Mouse (Mus musculus): ENCODE measurements around the gene Slc7a11.

The Slc7a11 gene

GRCm38 (mm10) chr3:50224390-50225114 is 218.9 kb downstream of the Slc7a11 start:
- intact Hi-C loops (cut with DNase I): no loop called here

DNA sequence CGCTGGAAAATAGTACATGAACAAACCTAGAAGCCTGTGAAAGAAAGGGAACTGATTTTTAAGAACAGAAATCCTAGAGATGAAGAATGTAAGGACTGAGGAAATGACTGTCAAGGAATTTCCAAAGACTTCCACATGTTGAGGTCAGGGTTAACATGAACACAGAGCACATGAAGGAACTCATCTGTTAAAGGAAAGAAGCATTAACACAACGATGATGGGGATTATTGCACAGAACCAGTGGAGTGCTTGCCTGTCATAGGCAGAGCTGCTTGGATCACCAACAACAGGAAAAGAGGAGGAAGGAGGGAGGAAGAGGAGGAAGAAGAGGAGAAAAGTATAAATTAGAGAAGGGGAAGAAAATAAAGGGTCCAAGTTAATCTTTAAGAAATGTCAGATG is 223.0 kb downstream of the Slc7a11 start:
- intact Hi-C loops (cut with DNase I): no loop called here

GRCm38 (mm10) chr3:50186369-50186768 is 257.0 kb downstream of the Slc7a11 start:
- intact Hi-C loops (cut with DNase I): no loop called here

- intact Hi-C loops (cut with DNase I): no loop called here
These were observed 257.5 kb downstream of the Slc7a11 start for GRCm38 (mm10) chr3:50185879-50186278.

GRCm38 (mm10) chr3:50160756-50161155 is 282.7 kb downstream of the Slc7a11 start:
- intact Hi-C loops (cut with DNase I): no loop called here

DNA sequence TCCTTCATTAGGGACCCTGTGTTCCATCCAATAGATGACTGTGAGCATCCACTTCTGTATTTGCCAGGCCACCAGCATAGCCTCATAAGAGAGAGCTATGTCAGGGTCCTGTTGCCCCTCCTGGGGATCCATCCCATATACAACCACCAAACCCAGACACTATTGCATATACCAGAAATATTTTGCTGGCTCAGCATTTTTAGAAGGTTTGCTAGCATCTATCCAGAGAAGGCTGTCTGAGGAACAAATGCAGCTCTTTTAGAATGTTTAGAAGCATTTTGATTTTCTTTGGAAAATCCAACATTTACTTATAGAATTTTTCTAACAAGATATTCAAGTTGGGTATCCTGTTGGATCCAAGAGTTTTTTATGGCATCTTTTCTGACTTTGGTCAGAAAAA is 299.3 kb downstream of the Slc7a11 start:
- intact Hi-C loops (cut with DNase I): no loop called here

DNA sequence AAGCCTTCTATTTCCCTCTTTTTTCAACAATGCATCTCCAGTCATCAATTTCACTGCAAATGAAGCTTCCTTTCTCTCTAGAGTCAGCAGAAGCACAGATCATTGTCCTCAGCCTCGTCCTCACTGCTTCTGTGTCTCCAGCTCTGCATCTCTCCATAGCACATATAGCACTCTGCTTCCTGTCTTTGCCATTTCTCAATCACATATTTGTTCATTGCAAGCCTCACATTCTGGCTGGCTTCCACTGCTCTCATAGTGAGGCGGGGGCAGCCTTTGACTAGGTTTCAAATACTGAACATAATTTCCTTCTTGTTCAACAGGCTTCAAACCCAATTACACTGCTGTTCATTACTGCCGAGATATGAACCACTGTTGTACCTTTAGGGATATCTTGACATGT is 305.1 kb downstream of the Slc7a11 start:
- intact Hi-C loops (cut with DNase I): no loop called here

DNA sequence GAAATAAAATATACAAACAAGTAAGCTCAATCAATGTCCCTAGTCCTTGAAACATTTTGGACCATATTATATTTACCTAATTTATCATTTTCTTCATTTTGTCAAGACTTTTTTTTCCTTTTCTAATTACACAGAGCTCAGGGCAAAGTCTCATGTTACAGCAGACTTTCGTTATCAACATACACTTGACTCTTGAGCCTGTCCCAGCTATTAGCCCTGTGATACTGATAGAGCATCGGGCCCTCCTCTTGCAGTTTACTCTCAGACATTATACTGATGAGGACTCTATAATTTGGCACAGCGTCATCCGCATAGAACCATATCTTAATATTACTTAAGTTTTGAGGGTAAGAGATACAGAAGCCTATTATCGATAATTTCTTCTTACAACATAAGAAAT is 311.2 kb downstream of the Slc7a11 start:
- intact Hi-C loops (cut with DNase I): no loop called here

GRCm38 (mm10) chr3:50130319-50130718 is 313.1 kb downstream of the Slc7a11 start:
- intact Hi-C loops (cut with DNase I): no loop called here

GRCm38 (mm10) chr3:50121001-50121400 is 322.4 kb downstream of the Slc7a11 start:
- intact Hi-C loops (cut with DNase I): no loop called here

- intact Hi-C loops (cut with DNase I): no loop called here
These were observed 327.1 kb downstream of the Slc7a11 start for GRCm38 (mm10) chr3:50116266-50116665.

DNA sequence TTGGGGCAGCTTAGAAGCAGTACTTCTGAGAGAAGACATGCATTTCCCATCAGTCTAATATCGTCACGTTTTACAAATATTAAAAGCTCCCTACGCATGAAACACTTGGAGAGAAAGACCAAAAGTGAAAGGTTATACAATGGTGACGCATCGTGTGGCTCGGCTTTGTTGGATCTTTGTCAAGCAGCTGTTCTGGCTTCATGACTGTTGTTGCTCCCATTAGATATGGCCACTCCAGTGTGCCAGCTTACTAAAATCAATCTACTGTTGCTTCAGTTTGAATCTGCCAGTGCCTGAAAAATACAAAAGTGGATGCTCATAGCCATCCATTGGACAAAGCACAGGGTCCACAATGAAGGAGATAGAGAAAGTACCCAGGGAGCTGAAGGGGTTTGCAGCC is 337.9 kb downstream of the Slc7a11 start:
- intact Hi-C loops (cut with DNase I): no loop called here

- intact Hi-C loops (cut with DNase I): no loop called here
These were observed 348.9 kb downstream of the Slc7a11 start for GRCm38 (mm10) chr3:50094404-50095092.

DNA sequence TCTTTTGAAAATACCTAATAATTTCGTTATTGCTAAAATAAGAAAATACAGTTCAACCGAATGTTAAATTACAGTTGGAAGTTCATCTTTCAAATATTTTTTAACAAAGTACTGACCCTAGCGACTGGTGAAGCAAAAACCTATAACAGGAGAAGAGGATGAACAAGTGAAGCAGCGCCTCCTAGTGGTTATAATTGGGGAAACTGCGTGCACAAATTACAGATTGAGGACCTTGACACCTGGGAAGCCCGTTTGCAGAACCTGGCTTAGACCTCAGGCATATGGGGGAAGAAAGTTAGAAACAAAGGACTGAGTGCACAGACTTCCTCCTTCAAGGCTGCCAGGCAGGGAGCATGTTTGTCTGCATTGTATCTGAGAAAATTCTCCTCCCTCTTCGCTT is 366.4 kb downstream of the Slc7a11 start:
- intact Hi-C loops (cut with DNase I): loop anchor here (5.0 to 10.0 kb wide), 3 partner anchors 322 to 985 kb away; partner anchors contain the start of gene Pcdh18

GRCm38 (mm10) chr3:50063396-50063795 is 380.0 kb downstream of the Slc7a11 start:
- intact Hi-C loops (cut with DNase I): no loop called here

DNA sequence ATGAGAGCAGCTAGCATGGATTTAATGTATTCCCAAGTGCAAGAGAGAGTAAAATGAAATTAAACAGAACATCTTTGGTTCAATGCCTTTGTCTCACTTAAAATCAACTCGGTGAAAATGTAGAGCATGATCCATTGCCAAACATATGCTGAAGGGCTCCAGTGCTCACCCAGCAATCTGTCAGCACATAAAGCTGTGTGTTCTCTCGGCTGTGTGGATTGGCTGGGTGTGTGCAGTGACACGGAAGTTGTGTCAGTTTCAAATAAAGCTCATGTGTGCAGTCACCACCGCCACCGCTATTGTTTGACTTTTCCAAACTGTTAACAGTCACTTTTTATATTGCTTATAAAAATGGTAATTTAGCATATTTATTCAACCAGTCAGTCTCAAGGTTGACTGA is 398.7 kb downstream of the Slc7a11 start:
- intact Hi-C loops (cut with DNase I): no loop called here

DNA sequence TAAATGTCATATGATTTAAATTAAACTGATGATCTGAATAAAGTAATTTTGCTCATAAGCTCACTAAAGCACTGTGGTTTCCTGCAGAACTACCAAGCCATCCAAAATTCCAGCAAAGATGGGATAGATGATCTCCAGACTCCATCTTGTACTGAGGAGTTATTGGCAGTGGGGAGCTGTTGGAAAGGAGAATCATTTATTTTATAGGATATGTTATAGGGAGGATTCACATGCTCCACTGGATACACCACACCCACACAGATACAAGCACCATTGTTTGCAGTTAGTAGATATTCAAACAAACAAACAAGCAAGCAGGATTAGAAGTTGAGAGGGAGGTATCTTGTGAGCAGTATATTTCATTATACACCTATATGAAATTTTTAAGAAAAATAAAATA is 399.3 kb downstream of the Slc7a11 start:
- intact Hi-C loops (cut with DNase I): no loop called here

DNA sequence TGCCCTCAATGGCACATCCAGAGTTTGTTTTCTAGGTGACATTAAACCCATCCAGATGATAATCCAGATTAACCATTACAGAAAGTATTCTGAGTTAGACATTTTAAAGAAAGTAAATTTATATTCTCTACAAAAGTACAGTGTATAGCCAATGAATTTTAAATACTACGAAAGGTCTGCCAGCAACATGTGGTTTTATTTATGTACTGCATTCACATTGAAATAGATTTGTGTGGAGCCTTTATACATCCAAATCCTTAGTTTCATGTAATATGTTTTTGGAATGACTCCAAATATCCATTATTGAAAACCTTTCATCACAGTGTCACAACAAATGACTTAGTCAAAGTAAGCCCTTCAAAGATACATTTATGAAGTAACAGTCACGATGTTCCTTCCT is 402.3 kb downstream of the Slc7a11 start:
- intact Hi-C loops (cut with DNase I): no loop called here

DNA sequence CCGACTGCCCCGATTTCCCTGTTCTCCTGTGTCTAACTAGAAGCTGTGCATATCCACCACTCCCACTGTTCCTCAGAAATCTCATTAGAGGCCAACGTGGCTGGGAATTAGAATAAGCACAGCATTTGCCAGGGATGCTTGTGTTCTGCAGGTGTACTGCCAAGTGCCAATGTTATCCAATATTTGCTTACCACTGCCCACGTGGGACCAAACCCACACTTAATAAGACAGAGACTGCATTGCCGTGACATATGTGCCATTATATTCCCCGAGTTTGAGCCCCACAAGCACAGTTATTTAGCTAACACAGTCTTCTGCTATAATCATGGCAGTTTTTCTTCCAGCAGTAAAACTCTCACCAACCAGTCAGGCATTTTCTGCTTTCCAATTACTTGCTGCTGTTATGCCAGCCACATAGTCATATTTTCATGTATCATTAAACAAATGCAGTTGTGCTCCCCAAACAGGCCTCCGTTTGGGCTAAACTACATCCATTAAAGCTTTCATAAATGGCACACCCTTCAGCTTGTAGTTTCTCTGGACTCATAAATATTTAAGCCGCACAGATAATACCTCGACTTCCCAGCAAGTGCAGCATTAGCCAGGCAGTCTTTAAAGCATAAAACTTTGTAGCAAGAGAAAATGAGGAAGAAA is 407.4 kb downstream of the Slc7a11 start:
- intact Hi-C loops (cut with DNase I): no loop called here

DNA sequence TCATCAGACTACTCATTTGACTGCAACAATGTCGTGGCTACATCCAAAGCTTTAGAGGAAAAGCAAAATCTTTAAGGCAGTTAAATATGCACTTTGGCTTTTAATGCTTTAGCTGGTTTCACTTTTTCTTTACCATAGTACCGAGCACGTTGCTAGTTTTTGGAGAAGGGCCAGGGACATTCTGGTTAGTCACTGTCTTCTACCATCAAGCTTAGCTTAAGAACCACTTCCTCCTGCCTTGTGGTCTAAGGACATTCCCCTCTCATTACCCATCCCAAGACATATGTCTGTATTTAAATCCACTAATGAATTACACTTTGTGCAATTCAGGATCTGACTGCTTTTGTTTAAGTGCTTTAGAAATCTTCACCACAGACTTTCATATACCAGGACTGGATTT is 410.1 kb downstream of the Slc7a11 start:
- intact Hi-C loops (cut with DNase I): no loop called here

DNA sequence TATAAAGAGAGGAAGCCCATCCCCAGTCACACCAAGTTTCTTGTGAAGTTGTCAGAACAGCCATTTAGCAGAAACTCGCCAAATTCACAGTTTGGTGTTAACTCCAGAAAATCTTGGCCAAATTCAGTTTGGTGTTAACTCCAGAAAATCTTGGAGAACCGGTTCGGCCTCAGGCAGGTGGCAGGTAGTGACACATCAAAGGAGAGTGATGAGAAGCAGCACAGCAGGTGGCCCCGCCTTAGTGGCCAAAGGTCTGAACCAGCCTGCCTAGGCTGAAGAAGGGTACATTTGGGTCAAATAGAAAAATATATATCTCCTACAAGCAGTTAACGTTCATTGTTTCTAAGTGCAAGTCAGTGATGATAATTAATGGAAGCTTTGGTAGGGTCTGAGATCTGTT is 417.4 kb downstream of the Slc7a11 start:
- intact Hi-C loops (cut with DNase I): no loop called here

- intact Hi-C loops (cut with DNase I): no loop called here
These were observed 429.0 kb downstream of the Slc7a11 start for GRCm38 (mm10) chr3:50014396-50014795.
